Comparison of ENCODE assay signal across 9 mouse cellular contexts in the genomic region with DNA sequence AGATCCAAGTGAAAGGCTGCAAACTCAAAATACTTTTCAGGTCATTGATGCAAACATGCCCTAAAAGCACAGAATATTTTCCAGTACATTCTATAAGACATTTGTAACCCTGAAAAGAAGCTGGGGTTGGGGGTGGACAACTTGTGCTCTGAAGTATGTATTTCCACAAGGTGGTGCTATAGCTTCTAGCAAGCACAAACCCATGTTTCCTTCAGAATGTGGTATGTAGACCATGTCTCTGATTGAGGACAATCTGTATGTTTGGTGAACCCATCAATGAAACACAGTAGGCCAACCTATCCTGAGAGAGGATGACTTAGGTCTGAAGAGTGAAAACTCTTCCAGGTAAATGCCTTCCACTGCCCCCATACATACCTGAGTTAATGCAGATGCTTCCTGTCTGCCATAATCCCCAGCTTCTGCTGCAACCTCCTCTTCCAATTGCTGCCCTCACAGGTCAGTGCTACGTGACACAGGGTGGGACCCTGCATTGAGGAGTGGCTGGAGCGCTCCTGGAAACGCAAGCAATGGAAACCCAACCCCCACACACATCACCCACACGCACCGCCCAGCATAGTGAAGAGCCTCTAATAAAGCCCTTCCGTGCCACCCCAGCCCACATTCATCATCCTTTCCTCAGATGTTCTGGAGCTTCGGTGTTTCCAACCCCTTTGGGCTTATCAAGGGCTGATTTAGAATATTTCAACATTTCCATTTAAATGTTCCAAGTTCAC. TPM values are rescaled to one million over a fixed set of nuclear protein-coding genes. Genes with fewer than 3 reads are reported as not detected.
DNase-seq lines count a peak whose midpoint lies in the region; ATAC-seq and TF ChIP-seq lines count a peak whose summit lies in the region.
"Had no signal": no experiment of that assay in that cellular context is flagged by ENCODE, and none has a peak within 500 bp of the region (broad histone marks: within the 10 kb centered on the region; RNA-seq: fewer than 3 reads in every experiment).

No protein-coding gene starts in this region.

- TF ChIP-seq CTCF in E14TG2a.4 (conservative IDR thresholded peaks at IDR 0.05; ENCODE audit: low read length), result peak; percentile 19; the same call in 1 of the 2 replicates
- TF ChIP-seq CTCF in liver, embryonic 14.5 days (IDR thresholded peaks at IDR 0.05; ENCODE audit: low read depth), result peak; percentile 41; the same call in 1 of the 2 replicates

- peak; percentile 74 for ATAC-seq in common myeloid progenitor, adult 5-6 weeks (replicated peaks; ENCODE audit: low read depth, poor library complexity, severe bottlenecking)
- ATAC-seq in liver, embryonic 14.5 days (ENCODE audit: insufficient read depth), result no peak

- H3K4me3 ChIP-seq in E14TG2a.4 (replicated peaks; ENCODE audit: low read length), result no peak overlapping the region
- H3K4me3 ChIP-seq in liver, embryonic 14.5 days (ENCODE audit: insufficient read depth in 1 of 2, low read depth in 2 of 2, low read length in 2 of 2), result no peak overlapping the region

- H3K4me2 ChIP-seq in liver, embryonic 14.5 days (ENCODE audit: low read depth), result no peak overlapping the region

- peak; percentile 11 for DNase-seq in kidney, adult 18-20 months
- no peak for DNase-seq in kidney, adult 11 months
- no peak for DNase-seq in liver, embryonic 14.5 days (ENCODE audit: low read depth in 3 of 3, low spot score in 3 of 3)
- no peak for DNase-seq in layer of hippocampus, postnatal 14 days (ENCODE audit: low spot score in 2 of 2)
- no peak for DNase-seq in gastrocnemius, postnatal 14 days
- no peak for DNase-seq in adrenal gland, adult 18-20 months (ENCODE audit: low spot score in 2 of 2)

- H3K9me3 ChIP-seq in E14TG2a.4 (ENCODE audit: low read length), result no peaks in the 10 kb centered on the region
- H3K9me3 ChIP-seq in liver, embryonic 14.5 days (ENCODE audit: control insufficient read depth, low read length), result no peaks in the 10 kb centered on the region

- no peaks in the 10 kb centered on the region for H3K4me1 ChIP-seq in E14TG2a.4 (replicated peaks; ENCODE audit: low read depth, low read length)
- H3K4me1 ChIP-seq in liver, embryonic 14.5 days (replicated peaks; ENCODE audit: control insufficient read depth in 2 of 2, insufficient read depth in 2 of 2, low read length in 1 of 2), result no peaks in the 10 kb centered on the region

- H3K9ac ChIP-seq in liver, embryonic 14.5 days (replicated peaks), result no peak overlapping the region

- H3K36me3 ChIP-seq in E14TG2a.4 (ENCODE audit: insufficient read depth, low read length), result no peaks in the 10 kb centered on the region
- no peaks in the 10 kb centered on the region for H3K36me3 ChIP-seq in liver, embryonic 14.5 days (replicated peaks; ENCODE audit: control insufficient read depth, insufficient read depth, low read depth)

- TF ChIP-seq EP300 in liver, embryonic 14.5 days (IDR thresholded peaks at IDR 0.05; ENCODE audit: low read depth), result no peak

- no peak overlapping the region for H3K27ac ChIP-seq in liver, embryonic 14.5 days

- intact Hi-C loops in gastrocnemius, postnatal 14 days (cut with DNase I; ENCODE audit: low total_unique reads), result no loop called here

- no peaks in the 10 kb centered on the region; the same call in 1 of the 2 replicates for H3K27me3 ChIP-seq in E14TG2a.4 (ENCODE audit: insufficient read depth, low read length)
- no peaks in the 10 kb centered on the region for H3K27me3 ChIP-seq in liver, embryonic 14.5 days (ENCODE audit: control insufficient read depth, insufficient read depth, low read length)

- WGBS in liver, embryonic 14.5 days (ENCODE audit: insufficient replicate concordance), result 50% methylated on average over 7 of the region's 7 CpGs

RNA-seq across cellular contexts. Expression of gene Arhgef5, which starts 11.0 kb away (rescaled TPM):
- total RNA-seq in common myeloid progenitor, adult 5-6 weeks (2017), result 6.4 and 7.1 TPM in 2 replicates
- polyA plus RNA-seq in liver, embryonic 14.5 days (2012; rRNA removed), result 2.3 TPM in 2 replicates
- 1.3 TPM in 2 replicates for polyA plus RNA-seq in liver, embryonic 14.5 days (2014; fragmentation: Nextera tagmentation; extraction: Ambion mirVana)
- 1 to 10 TPM; 2.5 to 4.9 TPM for total RNA-seq in layer of hippocampus, postnatal 14 days (2021)
- total RNA-seq in gastrocnemius, postnatal 14 days (2021), result 1 to 10 TPM; 4.8 to 4.9 TPM
- total RNA-seq in adrenal gland, adult 18-20 months (2021), result 10 to 100 TPM; 15.7 to 19.4 TPM

RNA-seq across cellular contexts. Expression of gene Olfr47, which starts 23.0 kb away (rescaled TPM):
- not detected in 2 replicates for total RNA-seq in common myeloid progenitor, adult 5-6 weeks (2017)
- not detected in 2 replicates for polyA plus RNA-seq in liver, embryonic 14.5 days (2012; rRNA removed)
- not detected in 2 replicates for polyA plus RNA-seq in liver, embryonic 14.5 days (2014; fragmentation: Nextera tagmentation; extraction: Ambion mirVana)
- not detected for total RNA-seq in layer of hippocampus, postnatal 14 days (2021)
- total RNA-seq in gastrocnemius, postnatal 14 days (2021), result not detected
- not detected for total RNA-seq in adrenal gland, adult 18-20 months (2021)
- polyA plus RNA-seq: limb, embryonic 11.5 days had no signal

RNA-seq across cellular contexts. Expression of gene Olfr434, which starts 41.5 kb away (rescaled TPM):
- total RNA-seq in common myeloid progenitor, adult 5-6 weeks (2017), result not detected in 2 replicates
- not detected in 2 replicates for polyA plus RNA-seq in liver, embryonic 14.5 days (2012; rRNA removed)
- not detected in 2 replicates for polyA plus RNA-seq in liver, embryonic 14.5 days (2014; fragmentation: Nextera tagmentation; extraction: Ambion mirVana)
- total RNA-seq in layer of hippocampus, postnatal 14 days (2021), result not detected
- total RNA-seq in gastrocnemius, postnatal 14 days (2021), result not detected
- total RNA-seq in adrenal gland, adult 18-20 months (2021), result not detected
- polyA plus RNA-seq: limb, embryonic 11.5 days had no signal

RNA-seq across cellular contexts. Expression of gene Nobox, which starts 55.0 kb away (rescaled TPM):
- total RNA-seq in common myeloid progenitor, adult 5-6 weeks (2017), result not detected in 2 replicates
- polyA plus RNA-seq in liver, embryonic 14.5 days (2012; rRNA removed), result 0.03 TPM in 1 of 2 replicates, not detected in the other
- polyA plus RNA-seq in liver, embryonic 14.5 days (2014; fragmentation: Nextera tagmentation; extraction: Ambion mirVana), result not detected in 2 replicates
- not detected for total RNA-seq in layer of hippocampus, postnatal 14 days (2021)
- not detected for total RNA-seq in gastrocnemius, postnatal 14 days (2021)
- total RNA-seq in adrenal gland, adult 18-20 months (2021), result not detected
- polyA plus RNA-seq: limb, embryonic 11.5 days had no signal

RNA-seq across cellular contexts. Expression of gene Olfr435, which starts 57.4 kb away (rescaled TPM):
- not detected in 2 replicates for total RNA-seq in common myeloid progenitor, adult 5-6 weeks (2017)
- not detected in 2 replicates for polyA plus RNA-seq in liver, embryonic 14.5 days (2012; rRNA removed)
- polyA plus RNA-seq in liver, embryonic 14.5 days (2014; fragmentation: Nextera tagmentation; extraction: Ambion mirVana), result not detected in 2 replicates
- not detected for total RNA-seq in layer of hippocampus, postnatal 14 days (2021)
- total RNA-seq in gastrocnemius, postnatal 14 days (2021), result not detected
- not detected for total RNA-seq in adrenal gland, adult 18-20 months (2021)
- polyA plus RNA-seq: limb, embryonic 11.5 days had no signal
